Mouse (Mus musculus) erythroblast, embryonic 14.5 days (primary cell): ENCODE measurements at regions not wholly inside any gene's neighbourhood (a gene's known extent, or its start where the extent isn't known, plus 50 kb on each side); places are given as distances from the start of the nearest gene placed in this dataset.

Experiments
- GATA1 ChIP-seq: IDR thresholded peaks from 2 replicates; pipeline ENCODE4 v1.6.1; 2012; ENCODE audit warnings: low read length, inconsistent platforms, mixed read lengths
- TAL1 ChIP-seq: IDR thresholded peaks from 3 replicates; pipeline ENCODE4 v1.6.1; 2012; ENCODE audit warnings: low read length, inconsistent platforms, mixed read lengths

GRCm38 (mm10) chr14:14515363-14515762, 114.3 kb downstream of the Olfr721-ps1 start:
- TF ChIP-seq GATA1 (no peak), TAL1 (no peak)
